Mouse (Mus musculus) left cerebral cortex, postnatal 14 days (tissue): Measurements from ENCODE around the gene Vapb. TPM values are rescaled to one million over a fixed set of nuclear protein-coding genes. Genes with fewer than 3 reads are reported as not detected.

Experiments
- DNase-seq, 2 experiments: peaks; one replicate each; pipeline ENCODE4 v3.0.0; 2021 to 2022; ENCODE audit warnings: low spot score in 2 of 2, mixed read lengths in 1 of 2
- intact Hi-C: fragments of 180-260 bp; cut with DNase I; formaldehyde crosslinking; loops from one replicate; pipeline ENCODE4 v1.15.1; 2025
- microRNA-seq, 2 experiments: library from miRNA; unstranded; fragments of <30 nt; microRNA quantifications; one replicate each; pipeline ENCODE4 v1.2.0; 2022
- total RNA-seq, 2 experiments: library from RNA; stranded (reverse); gene quantifications; 2 replicates each; pipeline ENCODE4 v1.2.3; 2021

The Vapb gene
- total RNA-seq, 2 experiments from 2014 or later = 103 to 124 TPM

GRCm38 (mm10) chr2:173811850-173812249, 74.5 kb downstream of the Vapb start:
- no peak for DNase-seq
- intact Hi-C loops = no loop called here

GRCm38 (mm10) chr2:173813071-173813470, 75.8 kb downstream of the Vapb start:
- DNase-seq = no peak
- intact Hi-C loops = no loop called here

- no peak for DNase-seq
- intact Hi-C loops = no loop called here
Measured at GRCm38 (mm10) chr2:173826287-173826686, 89.0 kb downstream of the Vapb start.

- no peak for DNase-seq
- intact Hi-C loops = no loop called here
Measured at GRCm38 (mm10) chr2:173827228-173827627, 89.9 kb downstream of the Vapb start.

- DNase-seq = no peak
- intact Hi-C loops = no loop called here
Measured at GRCm38 (mm10) chr2:173828134-173828533, 90.8 kb downstream of the Vapb start.

GRCm38 (mm10) chr2:173832828-173833492, 95.6 kb downstream of the Vapb start:
- intact Hi-C loops = no loop called here

More at GRCm38 (mm10) chr2:173832828-173833492, 95.6 kb downstream of the Vapb start:
- DNase-seq = no peak

Small RNAs within 50 kb of the gene (microRNA-seq; reads per million reads assigned to microRNA genes)
- gene Mir6340 = 0 reads per million in 2 experiments

Other genes starting within 250 kb of the Vapb start
- gene 1700021F07Rik, start 214.9 kb upstream of the Vapb start, total RNA-seq = not detected
- not detected for gene Ankrd60, start 159.1 kb upstream of the Vapb start, total RNA-seq
- 10 to 100 TPM; 25.2 to 27.2 TPM for gene Rab22a, start 77.8 kb upstream of the Vapb start, total RNA-seq
- not detected for gene 1700010B08Rik, start 18.1 kb upstream of the Vapb start, total RNA-seq